Mouse (Mus musculus): ENCODE results near the gene Ms4a14.
"Not testable (repeated sequence)": the region's sequence is repeated elsewhere in the genome, so short reads cannot be mapped to it uniquely, and the experiment has no call there.

DNA sequence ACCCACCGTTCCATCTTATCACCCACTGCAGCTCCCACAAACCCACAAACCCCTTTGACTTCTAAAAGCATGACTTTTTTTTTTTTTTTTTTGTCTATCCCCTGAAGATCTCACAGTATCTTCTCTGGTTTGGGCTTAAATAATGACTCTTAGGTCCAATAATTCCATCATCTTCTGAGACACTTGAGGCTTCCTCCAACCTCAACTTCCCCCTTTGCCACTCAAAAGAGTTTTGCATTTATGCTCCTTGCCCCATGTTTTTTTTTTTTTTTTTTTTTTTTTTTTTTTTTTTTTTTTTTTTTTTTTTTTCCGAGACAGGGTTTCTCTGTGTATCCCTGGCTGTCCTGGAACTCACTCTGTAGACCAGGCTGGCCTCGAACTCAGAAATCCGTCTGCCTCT, 51.3 kb downstream of the Ms4a14 start:
- TF ChIP-seq CTCF (IDR thresholded peaks at IDR 0.05; ENCODE audit: control insufficient read depth, insufficient read depth, insufficient read length); USF1 (IDR thresholded peaks at IDR 0.05; ENCODE audit: low read depth); MYOG (IDR thresholded peaks at IDR 0.05; ENCODE audit: control insufficient read depth, extremely low read depth, insufficient read length); MYOD1 (IDR thresholded peaks at IDR 0.05; ENCODE audit: control insufficient read depth, insufficient read length, low read depth): not testable (repeated sequence)
